Mouse (Mus musculus) gastrocnemius, adult 8-10 months (tissue): ENCODE results near the gene Olfr1058. TPM values are rescaled to one million over a fixed set of nuclear protein-coding genes. Genes with fewer than 3 reads are reported as not detected.
"Not testable (repeated sequence)": the region's sequence is repeated elsewhere in the genome, so short reads cannot be mapped to it uniquely, and the experiment has no call there.

Experiments used
- DNase-seq, 2 experiments: peaks; one replicate each; pipeline ENCODE4 v3.0.0; 2022; ENCODE audit warnings: low spot score in 2 of 2
- total RNA-seq, 4 experiments: library from RNA; stranded (reverse); gene quantifications; 2 replicates each; pipeline ENCODE4 v1.2.4; 2022

The Olfr1058 gene
- not detected for total RNA-seq

DNA sequence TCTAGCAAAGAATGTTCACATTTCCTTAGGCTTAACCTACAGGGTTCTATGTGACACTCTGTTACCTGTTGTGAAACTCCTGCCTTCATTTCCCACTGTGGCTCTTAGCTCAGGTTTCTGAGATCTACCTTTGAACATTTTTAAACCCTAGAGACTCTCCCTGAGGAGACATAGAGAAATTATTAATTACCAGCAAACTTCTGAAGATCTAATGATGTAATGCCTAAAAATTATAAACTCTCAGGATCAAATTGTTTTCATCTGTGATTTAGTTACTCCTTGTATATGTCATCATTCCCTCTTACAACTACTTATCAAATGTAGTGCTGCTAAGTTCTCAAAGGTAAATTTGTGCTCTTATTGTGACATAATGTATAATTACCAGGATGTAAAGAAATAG is at the start of gene Olfr1058:
Olfr1058 (minus strand) TSS at position 101 of the 400 bp plus-strand sequence.
- not testable (repeated sequence) for DNase-seq

DNA sequence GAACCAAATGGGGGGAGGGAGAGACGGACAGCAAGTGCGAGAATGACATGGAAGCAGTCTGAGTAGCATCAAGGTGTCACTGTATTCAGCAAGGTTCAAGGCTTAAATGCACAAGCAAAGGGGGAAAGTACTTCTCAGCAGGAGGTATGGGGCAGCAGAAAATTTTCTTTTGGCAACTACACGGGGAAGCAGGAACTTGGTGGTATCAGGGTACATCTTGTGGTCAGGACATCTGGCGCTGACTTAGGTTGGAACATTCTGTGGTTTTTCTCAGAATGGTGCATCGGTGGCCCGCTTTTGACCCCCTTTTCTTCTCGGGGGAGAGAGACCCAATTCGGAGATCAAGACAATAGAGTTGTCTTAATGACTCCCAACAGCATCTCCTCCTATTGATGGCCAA is 40.1 kb upstream of the Olfr1058 start:
- DNase-seq, result not testable (repeated sequence)

- DNase-seq, result not testable (repeated sequence)
These were observed 38.3 kb upstream of the Olfr1058 start, which contains the start of gene Olfr1062 for GRCm38 (mm10) chr2:86426649-86427048. Gene Olfr1062, minus strand, starts transcription at chr2:86426749.

- DNase-seq, result no peak
These were observed 25.6 kb upstream of the Olfr1058 start, which contains the start of gene Olfr1061 for GRCm38 (mm10) chr2:86413950-86414349. Gene Olfr1061, minus strand, starts transcription at chr2:86414050.

DNA sequence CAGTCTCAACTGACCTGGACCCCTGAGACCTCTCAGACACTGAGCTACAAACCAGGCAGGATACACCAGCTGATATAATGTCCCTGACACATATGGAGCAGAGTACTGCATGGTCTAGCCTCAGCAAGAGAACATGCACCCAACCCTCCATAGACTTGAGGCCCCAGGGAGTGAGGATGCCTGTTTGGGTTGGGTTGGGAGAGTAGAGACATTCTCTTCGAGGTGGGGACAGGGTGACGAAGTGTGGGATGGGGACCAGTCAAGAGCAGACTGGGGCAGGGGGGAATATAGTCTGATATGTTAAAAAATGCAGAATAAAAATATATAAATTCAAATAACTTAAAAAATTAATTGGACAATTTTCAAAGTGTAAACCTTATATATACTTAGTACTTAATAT is 6.8 kb upstream of the Olfr1058 start:
- no peak for DNase-seq

DNA sequence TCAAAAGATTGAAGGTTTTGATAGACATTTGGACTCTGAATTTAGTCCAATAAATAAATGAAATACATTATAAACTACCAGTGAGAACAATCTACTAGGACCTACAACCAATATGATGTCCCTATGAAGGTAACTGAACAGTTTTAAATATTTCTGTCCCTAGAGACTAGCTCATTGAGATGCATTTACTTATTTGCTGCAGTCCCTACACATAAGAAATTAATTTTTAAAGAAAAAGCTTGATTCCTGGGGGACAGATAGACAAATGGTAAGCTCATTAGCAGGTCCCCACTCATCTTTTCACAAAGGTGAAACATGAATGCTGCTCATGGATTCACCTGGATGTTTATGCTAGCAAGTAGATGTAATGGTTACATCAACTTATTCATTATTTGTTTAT is 10.1 kb downstream of the Olfr1058 start, which contains the start of gene Olfr1057:
Olfr1057 (minus strand) TSS at position 101 of the 400 bp plus-strand sequence.
- DNase-seq, result no peak

DNA sequence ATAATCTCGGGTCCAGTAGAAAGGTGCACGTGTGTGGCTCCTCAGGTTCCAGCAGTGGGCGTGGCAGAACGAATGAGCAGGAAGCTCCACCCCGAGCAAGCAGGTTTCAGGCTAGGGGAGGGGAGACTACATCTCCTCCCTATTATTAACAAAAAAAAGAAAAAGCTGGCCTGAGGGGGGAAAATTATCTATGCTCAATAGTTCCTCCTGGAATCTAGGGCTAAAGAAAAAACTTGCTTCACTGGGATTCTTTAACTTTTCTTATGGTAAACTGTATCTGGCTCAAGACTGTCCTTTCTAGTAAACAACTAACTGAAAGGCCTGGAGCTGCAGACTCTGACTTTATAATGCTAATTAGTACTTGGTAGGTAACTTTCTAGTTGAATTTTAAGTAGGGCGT is 22.0 kb downstream of the Olfr1058 start:
- DNase-seq, result not testable (repeated sequence)

GRCm38 (mm10) chr2:86362369-86362768 is 26.0 kb downstream of the Olfr1058 start, which contains the start of gene Olfr1056:
Gene Olfr1056, minus strand, starts transcription at chr2:86362469.
- DNase-seq, result no peak

- DNase-seq, result not testable (repeated sequence)
These were observed 36.6 kb downstream of the Olfr1058 start for GRCm38 (mm10) chr2:86351751-86352150.

- DNase-seq, result no peak
These were observed 38.2 kb downstream of the Olfr1058 start, which contains the start of gene Olfr1055 for GRCm38 (mm10) chr2:86350184-86350583. Gene Olfr1055, minus strand, starts transcription at chr2:86350284.

DNA sequence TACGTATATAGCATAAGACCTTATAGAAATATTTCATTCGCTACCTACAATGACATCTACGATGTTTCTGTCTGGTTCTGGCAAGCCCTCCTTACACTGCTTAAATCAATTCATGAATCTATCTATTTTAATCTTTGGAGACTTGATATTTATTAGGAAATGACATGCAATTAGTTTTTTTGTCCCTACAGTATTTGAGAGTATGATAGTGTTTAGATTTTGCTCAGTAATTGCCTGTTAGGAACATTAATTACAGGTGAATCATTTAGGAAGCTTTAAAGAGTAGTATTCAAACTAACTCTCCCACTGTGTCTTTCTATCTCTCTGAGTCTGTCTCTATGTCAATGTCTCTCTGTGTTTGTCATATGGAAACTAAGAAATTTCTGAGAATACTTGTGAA is 53.0 kb downstream of the Olfr1058 start, which contains the start of gene Olfr1054:
Olfr1054 (minus strand) TSS at position 101 of the 400 bp plus-strand sequence.
- no peak for DNase-seq

Other genes with a start within 250 kb of the Olfr1058 start
- not detected for gene Olfr1040, start 241.8 kb downstream of the Olfr1058 start, total RNA-seq
- not detected for gene Olfr1042, start 226.7 kb downstream of the Olfr1058 start, total RNA-seq
- not detected for gene Olfr1043, start 221.0 kb downstream of the Olfr1058 start, total RNA-seq
- not detected for gene Olfr1044, start 210.7 kb downstream of the Olfr1058 start, total RNA-seq
- not detected for gene Olfr52, start 202.9 kb downstream of the Olfr1058 start, total RNA-seq
- gene Olfr1045, start 185.6 kb downstream of the Olfr1058 start, total RNA-seq, result not detected
- gene Olfr1046, start 169.2 kb downstream of the Olfr1058 start, total RNA-seq, result not detected
- gene Olfr1047, start 157.2 kb downstream of the Olfr1058 start, total RNA-seq, result not detected
- gene Olfr1048, start 148.3 kb downstream of the Olfr1058 start, total RNA-seq, result not detected
- not detected for gene Olfr1049, start 130.2 kb downstream of the Olfr1058 start, total RNA-seq
- gene Olfr1051, start 109.5 kb downstream of the Olfr1058 start, total RNA-seq, result not detected
- gene Olfr1052, start 96.1 kb downstream of the Olfr1058 start, total RNA-seq, result not detected
- not detected for gene Olfr1053, start 73.3 kb downstream of the Olfr1058 start, total RNA-seq
- gene Olfr1054, start 53.1 kb downstream of the Olfr1058 start, total RNA-seq, result not detected
- not detected for gene Olfr1055, start 38.3 kb downstream of the Olfr1058 start, total RNA-seq
- not detected for gene Olfr1056, start 26.1 kb downstream of the Olfr1058 start, total RNA-seq
- not detected for gene Olfr1057, start 10.2 kb downstream of the Olfr1058 start, total RNA-seq
- not detected for gene Olfr1061, start 25.5 kb upstream of the Olfr1058 start, total RNA-seq
- not detected for gene Olfr1062, start 38.2 kb upstream of the Olfr1058 start, total RNA-seq
- gene Olfr1065, start 62.0 kb upstream of the Olfr1058 start, total RNA-seq, result not detected
- gene Olfr1066, start 67.7 kb upstream of the Olfr1058 start, total RNA-seq, result not detected
- gene Olfr228, start 98.8 kb upstream of the Olfr1058 start, total RNA-seq, result not detected
- gene Olfr1076, start 119.9 kb upstream of the Olfr1058 start, total RNA-seq, result not detected
- not detected for gene Olfr1079, start 153.9 kb upstream of the Olfr1058 start, total RNA-seq
- not detected for gene Olfr1080, start 169.7 kb upstream of the Olfr1058 start, total RNA-seq
- gene Olfr1082, start 210.4 kb upstream of the Olfr1058 start, total RNA-seq, result not detected